Mouse (Mus musculus) adipocyte (in vitro differentiated cells): ENCODE data around the gene Ak5.

Experiments used
- DNase-seq: peaks from one replicate; pipeline ENCODE4 v3.0.0-alpha.2; 2016; ENCODE audit warnings: low spot score

The Ak5 gene

GRCm38 (mm10) chr3:152516569-152516968 lies 151.6 kb downstream of the Ak5 start:
- DNase-seq: no peak

GRCm38 (mm10) chr3:152515959-152516358 lies 152.2 kb downstream of the Ak5 start:
- DNase-seq: no peak

- DNase-seq: peak; percentile 98
These were observed 155.6 kb downstream of the Ak5 start for GRCm38 (mm10) chr3:152512517-152512916.

GRCm38 (mm10) chr3:152509268-152509667 lies 158.9 kb downstream of the Ak5 start:
- no peak for DNase-seq

GRCm38 (mm10) chr3:152508419-152508993 lies 159.7 kb downstream of the Ak5 start:
- DNase-seq: no peak

- DNase-seq: no peak
These were observed 160.3 kb downstream of the Ak5 start for GRCm38 (mm10) chr3:152507900-152508299.

GRCm38 (mm10) chr3:152498968-152499696 lies 169.0 kb downstream of the Ak5 start:
- no peak for DNase-seq

GRCm38 (mm10) chr3:152497842-152498241 lies 170.3 kb downstream of the Ak5 start:
- DNase-seq: peak; percentile 34

- no peak for DNase-seq
These were observed 171.1 kb downstream of the Ak5 start for GRCm38 (mm10) chr3:152497084-152497483.

- DNase-seq: no peak
These were observed 172.7 kb downstream of the Ak5 start for GRCm38 (mm10) chr3:152495415-152495898.

- DNase-seq: peak; percentile 94
These were observed 173.3 kb downstream of the Ak5 start for GRCm38 (mm10) chr3:152494667-152495360.

GRCm38 (mm10) chr3:152493813-152494212 lies 174.3 kb downstream of the Ak5 start:
- peak; percentile 41 for DNase-seq

- DNase-seq: no peak
These were observed 175.9 kb downstream of the Ak5 start for GRCm38 (mm10) chr3:152492241-152492640.

GRCm38 (mm10) chr3:152490423-152490822 lies 177.7 kb downstream of the Ak5 start:
- DNase-seq: peak; percentile 71

GRCm38 (mm10) chr3:152488964-152489363 lies 179.2 kb downstream of the Ak5 start:
- no peak for DNase-seq

- no peak for DNase-seq
These were observed 184.0 kb downstream of the Ak5 start for GRCm38 (mm10) chr3:152484206-152484605.

GRCm38 (mm10) chr3:152483800-152484199 lies 184.4 kb downstream of the Ak5 start:
- no peak for DNase-seq

- DNase-seq: no peak
These were observed 186.0 kb downstream of the Ak5 start for GRCm38 (mm10) chr3:152482182-152482581.

- no peak for DNase-seq
These were observed 187.8 kb downstream of the Ak5 start for GRCm38 (mm10) chr3:152480336-152480735.

- peak; percentile 86 for DNase-seq
These were observed 189.3 kb downstream of the Ak5 start for GRCm38 (mm10) chr3:152478599-152479435.

GRCm38 (mm10) chr3:152477796-152478527 lies 190.2 kb downstream of the Ak5 start:
- peak; percentile 86 for DNase-seq
